Mouse (Mus musculus): ENCODE data around the gene Fgfr2.

Gene Fgfr2

DNA sequence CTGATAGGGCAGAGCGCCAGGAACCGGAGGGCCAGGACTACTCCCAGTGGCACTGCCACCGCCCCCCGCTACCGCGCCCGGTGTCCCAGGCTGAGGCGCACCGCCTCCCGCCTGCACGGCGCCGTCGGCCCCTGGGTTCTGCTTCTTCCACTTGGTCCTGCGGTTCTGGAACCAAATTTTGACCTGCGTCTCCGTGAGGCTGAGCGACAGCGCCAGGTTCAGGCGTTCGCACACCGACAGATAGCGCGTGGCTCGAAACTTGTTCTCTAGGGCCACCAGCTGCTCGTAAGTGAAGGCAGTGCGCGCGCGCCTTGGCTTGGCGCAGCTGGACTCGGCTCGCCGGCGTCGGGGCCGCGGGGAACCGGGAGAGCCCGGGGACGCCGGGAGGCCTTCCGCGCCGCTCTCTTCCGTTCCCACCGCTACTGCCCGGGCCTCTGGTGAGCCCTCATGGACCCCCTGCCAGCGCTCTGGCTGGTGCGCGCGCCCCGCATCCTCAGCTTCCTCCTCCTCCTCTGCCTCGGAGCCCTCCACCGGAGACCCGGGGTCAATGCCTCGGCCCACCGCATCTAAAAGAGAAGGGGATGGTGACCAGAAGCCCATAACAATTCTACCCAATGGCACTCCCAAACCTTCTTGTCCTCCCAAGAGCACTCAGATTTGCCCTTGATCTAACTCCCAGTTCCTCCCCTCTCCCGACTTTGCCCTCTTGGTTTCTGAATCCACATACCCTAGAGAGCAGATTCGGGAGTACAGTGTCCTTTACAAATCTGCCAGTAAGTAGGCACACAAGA lies 525.7 kb downstream of the Fgfr2 start:
- in situ Hi-C loops (cut with MboI, MseI): no loop called here

DNA sequence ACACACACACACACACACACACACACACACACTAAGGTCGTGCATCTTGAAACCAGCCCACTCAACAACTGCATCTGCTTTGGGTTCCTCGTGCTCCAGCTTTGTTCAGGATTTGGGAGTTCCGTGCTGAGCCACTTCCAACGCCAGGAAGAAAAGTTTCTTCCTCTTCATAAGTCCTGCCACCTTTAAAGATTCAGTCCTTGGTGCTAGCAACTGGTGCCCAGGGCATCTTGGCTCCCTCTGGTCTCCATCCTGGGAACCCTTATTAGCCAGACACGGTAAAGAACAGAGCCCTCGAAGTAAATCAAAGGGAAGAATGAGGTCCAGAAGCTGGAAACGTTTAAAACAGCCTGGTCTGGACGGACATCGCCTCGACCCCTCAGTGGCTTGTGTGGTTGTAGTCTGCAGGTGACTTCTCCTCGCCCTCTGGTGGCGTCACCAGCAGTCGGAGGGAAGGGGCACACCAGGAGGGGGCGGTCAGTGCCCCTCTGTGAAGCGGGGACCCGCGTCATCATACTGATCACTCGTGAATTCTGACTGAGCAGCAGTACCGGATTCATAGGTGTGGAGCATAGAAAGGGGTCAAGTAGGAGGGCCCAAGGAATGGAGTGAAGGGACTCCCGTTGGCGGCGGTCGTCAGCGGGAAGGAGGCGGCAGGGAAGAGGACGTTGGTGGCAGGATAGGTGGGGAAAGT lies 526.4 kb downstream of the Fgfr2 start:
- in situ Hi-C loops (cut with MboI, MseI): no loop called here

DNA sequence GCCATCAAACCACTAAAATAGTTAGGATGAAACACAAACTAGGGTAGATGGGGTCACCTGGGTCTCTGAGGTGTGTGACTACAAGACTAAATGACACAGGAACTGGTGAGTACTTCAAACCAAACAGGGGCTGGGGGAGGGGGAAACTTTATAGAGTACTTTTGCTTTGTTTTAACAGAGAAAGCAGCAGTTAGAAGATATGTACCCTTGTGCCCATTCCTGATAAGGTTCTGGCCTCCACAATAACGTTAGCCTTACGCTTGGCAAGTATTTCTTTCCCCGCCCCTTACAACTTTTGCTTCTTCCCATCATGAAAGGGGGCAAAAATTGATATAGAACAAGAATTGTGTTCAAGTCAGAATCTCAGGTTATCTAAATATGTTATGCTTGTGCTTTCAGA lies 527.4 kb downstream of the Fgfr2 start:
- in situ Hi-C loops (cut with MboI, MseI): no loop called here

DNA sequence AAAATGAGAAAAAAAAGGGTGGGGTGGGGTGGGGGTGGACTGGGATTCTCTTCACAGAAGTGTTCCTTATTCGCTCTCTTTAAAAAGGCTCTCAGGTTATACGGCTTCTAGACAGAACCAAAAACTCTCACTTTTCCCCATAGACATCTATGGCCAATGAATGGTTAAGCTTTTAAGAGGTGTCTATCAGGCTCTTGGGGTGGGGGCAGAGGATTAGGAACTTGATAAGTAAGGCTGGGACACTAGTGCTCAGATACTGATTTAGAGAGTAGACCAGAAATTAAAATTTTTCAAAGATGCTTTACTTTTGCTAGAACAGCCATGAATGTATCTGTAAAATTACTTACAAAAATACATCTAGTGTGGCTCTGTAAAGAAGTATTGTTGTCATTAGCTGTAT lies 528.8 kb downstream of the Fgfr2 start:
- in situ Hi-C loops (cut with MboI, MseI): no loop called here

DNA sequence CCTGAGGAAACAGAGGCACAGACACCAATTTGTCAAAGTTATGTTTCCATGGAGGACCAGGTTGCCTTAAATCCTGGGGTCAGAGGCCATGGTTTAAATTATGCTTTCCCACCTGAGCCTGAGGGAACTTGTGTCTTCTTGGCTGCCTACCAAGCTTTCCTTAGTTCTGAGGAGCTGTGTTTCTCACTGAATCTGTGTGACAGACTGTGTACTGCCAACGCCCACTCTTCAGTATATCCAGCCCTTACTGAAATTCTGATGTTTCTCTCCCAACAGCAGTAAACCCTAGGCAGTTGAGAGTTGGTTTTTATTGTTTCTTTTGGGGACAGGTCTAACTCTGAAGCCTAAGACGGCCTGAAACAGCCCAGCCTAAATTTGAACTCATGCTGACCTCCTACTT lies 529.4 kb downstream of the Fgfr2 start:
- in situ Hi-C loops (cut with MboI, MseI): no loop called here

DNA sequence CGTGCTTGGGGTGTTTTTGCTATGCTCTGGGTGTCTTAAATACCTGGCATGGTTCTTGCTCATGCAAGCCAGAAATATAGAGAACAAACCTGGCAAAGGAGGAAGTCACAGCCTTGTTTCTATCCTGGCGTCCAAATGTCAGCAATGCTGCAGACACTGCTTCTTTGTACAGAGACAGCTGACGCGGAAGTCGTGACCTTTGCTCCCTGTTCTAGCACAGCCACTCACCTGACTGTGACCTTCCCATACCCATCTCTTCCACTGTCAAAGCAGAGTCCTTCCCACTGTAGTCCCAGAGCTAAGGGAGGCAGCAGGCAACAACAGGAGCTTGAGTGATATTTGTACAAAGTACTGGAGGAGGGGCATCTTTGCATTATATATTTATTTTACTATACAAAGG lies 533.5 kb downstream of the Fgfr2 start:
- in situ Hi-C loops (cut with MboI, MseI): no loop called here

DNA sequence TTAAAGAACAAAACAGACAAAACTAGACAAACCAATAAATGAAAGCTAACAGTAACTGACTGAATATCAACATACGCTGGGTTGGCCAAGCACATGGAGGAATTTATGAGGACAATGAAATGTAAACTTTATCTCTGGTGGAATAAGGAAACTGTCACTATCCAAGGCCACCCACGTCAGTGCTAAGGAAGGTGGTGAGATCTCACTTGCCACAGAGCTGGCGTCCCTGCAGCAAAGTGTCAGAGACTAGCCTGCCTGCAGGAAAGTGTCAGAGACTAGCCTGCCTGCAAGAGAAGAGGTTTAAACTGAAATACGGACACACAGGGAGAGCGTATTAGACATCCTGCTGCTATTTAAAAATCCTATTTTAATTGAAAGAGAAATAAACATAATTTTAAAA lies 536.0 kb downstream of the Fgfr2 start:
- in situ Hi-C loops (cut with MboI, MseI): no loop called here

DNA sequence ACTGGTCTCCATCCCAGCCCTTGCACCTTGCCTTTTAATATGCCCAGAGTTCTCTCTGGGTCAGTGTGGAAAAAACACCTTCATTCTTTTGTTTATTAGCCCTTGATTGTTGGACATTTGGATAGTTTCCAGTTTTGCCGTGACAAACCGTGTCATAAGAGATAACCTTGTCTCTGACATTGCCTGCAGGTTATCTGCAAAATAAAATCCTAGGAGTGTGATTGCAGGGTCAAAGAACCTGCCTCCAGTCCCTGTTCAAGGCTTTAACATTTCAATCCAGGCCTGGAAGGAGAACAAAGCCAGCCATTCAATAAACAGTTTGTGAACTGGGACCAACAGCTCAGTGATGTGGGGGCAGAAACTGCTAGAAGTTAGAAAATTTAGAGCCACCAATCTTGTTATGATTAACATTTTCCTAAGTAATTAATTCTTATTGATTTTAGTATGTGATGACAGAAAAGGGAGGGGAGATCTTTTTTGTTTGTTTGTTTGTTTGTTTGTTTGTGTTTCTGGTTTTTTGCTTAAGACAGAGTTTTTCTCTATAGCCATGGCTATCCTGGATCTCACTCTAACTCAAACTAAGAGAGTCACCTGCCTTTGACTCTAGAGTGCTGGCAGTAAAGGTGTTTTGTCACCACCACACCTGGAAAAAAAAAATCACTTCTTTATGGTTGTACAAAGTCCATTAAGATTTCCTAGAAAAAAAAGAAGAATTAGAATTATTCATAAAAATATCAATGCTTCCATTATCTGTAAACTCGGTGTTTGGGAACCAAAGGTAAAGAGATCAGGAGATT lies 537.3 kb downstream of the Fgfr2 start:
- in situ Hi-C loops (cut with MboI, MseI): no loop called here

DNA sequence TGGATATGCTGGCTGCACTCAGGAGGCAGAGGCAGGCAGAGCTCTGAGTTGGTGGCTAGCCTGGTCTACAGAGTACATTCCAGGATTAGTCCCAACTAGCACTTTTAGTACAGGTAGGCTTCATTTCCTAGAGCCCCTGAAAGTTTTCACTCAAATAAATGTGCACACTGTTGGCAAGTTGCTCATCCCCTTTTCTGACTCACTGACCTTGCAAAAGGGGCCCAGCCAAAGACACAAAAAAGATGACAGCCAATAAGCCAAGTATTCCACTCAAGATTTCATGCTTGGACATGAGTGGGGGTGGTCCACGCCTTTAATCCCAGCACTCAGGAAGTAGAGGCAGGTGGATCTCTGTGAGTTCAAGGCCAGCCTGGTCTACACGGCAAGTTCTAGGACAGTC lies 541.7 kb downstream of the Fgfr2 start:
- in situ Hi-C loops (cut with MboI, MseI): no loop called here

DNA sequence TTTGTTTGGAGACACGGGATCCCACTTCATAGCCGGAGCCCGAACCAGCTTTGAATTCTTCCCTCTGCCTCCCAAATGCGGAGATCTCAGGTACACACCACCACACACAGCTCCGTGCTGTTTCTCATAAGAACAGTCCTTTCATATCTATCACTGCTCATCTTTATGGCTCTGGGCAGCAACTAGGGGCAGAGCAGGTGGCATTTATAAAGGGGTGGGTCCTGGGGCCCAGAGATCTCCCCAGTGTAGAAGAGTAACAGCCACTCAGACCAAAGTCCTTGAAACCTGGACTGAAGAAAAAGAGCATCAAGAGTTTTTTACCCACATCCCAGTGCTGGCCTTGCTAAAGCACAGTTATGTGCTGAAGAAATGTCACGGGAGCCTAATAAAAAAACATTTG lies 542.6 kb downstream of the Fgfr2 start:
- in situ Hi-C loops (cut with MboI, MseI): no loop called here

DNA sequence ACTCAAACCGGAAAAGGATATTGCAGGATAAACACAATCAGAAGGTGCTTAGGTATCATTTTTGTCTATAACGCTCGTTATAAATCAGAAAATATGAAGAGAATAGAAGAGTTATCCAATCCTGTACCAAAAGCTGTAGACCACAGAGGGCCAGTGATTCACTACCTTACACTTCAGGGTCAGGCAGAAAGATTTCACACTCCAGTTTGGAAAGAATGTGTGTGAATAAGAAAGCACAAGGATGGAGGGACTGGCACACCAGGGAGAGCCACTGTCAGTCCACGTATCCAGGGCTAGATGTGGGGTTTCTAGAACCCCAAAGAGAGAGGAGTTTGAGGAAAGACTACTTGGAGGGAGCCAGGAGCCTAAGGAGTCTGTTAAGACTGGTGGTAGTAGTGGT lies 546.3 kb downstream of the Fgfr2 start:
- in situ Hi-C loops (cut with MboI, MseI): loop anchor here (10.0 kb wide), 1 partner anchor 1012 kb away; the partner anchor contains the start of gene Bub3

DNA sequence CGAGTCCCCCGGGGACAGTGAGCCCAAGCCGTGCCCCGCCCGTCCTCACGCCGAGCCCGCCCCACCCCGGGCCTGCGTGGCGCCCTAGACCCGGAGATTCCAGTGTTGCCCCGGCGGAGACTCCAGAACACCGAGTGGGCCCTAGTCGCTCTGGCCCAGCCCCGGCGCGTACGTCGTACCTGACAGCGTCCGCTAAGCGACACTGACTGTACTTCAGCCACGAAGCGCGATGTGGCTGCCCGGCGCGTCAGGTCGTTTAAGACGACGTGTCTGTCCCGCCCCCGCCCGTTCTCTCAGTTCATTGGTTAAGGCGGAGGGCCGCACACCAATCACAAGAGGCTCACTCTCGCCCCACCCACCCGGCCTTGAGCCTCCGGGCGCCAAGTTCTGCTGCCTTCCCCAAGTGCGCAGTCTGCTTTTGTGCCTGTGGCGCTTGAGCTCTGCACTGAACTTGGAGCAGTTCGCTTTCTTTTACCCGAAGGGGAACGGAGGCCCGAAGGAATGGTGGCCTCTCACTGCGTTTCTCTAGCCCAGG lies 547.0 kb downstream of the Fgfr2 start, which contains the start of gene Oat:
Gene Oat, minus strand, starts transcription at position 283 of the 535 bp plus-strand sequence.
- in situ Hi-C loops (cut with MboI, MseI): loop anchor here (10.0 kb wide), 1 partner anchor 1011 kb away; the partner anchor contains the start of gene Bub3

DNA sequence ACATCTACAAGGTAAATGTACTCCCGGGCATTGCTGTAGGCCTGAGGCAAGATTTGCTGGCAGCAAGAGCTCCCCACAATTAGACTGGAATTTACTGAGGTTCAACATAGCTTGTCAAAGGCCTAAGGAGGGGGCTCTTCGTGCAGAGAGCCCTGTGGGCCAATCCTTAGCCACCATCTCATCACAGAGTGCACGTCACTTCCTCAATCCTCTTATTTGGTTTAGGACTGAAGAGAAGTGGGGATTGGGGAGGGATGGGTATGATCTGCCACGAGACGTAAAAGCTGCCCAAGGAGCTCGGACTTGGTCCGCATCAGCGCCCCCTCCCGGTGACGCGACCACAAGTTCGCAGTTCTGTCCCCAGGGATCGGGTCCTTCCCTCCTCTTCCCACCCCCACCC lies 547.5 kb downstream of the Fgfr2 start:
- in situ Hi-C loops (cut with MboI, MseI): loop anchor here (10.0 kb wide), 1 partner anchor 1011 kb away; the partner anchor contains the start of gene Bub3

DNA sequence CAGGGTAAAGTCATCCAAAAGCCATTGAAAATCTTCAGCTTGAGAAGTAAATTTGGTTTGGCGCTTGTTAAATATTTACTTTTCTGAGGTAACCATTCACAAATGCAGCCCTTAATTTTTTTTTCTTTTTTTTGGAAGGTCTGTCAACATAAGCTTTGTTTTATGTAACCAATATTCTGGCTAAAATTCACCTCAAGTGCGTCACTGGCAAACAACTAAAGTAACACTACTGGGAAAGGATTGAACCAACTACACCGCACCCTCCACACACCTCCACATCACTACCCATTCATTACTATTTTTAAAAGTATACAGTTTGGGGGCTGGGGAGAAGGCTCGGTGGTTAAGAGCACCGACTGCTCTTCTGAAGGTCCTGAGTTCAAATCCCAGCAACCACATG lies 548.5 kb downstream of the Fgfr2 start:
- in situ Hi-C loops (cut with MboI, MseI): loop anchor here (10.0 kb wide), 1 partner anchor 1010 kb away; the partner anchor contains the start of gene Bub3

DNA sequence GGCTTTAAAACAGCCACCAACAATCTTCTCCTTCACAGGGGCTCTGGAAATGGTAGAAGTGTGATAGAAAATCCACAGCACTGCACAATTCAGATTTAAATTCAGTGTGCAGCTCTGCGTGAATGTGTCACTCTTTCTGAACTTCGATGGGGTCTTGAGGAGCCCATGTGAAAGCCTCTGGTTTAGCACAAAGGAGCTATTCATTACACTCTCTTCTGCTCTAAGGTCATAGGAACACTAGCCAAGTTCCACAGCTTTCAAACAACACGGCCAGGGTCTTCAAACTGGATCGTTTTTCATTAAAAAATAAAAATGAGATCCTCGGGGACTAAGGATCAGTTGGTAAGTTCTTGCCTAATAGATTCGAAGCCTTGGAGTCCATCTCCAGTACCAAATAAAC lies 549.9 kb downstream of the Fgfr2 start:
- in situ Hi-C loops (cut with MboI, MseI): loop anchor here (10.0 kb wide), 1 partner anchor 1008 kb away; the partner anchor contains the start of gene Bub3

DNA sequence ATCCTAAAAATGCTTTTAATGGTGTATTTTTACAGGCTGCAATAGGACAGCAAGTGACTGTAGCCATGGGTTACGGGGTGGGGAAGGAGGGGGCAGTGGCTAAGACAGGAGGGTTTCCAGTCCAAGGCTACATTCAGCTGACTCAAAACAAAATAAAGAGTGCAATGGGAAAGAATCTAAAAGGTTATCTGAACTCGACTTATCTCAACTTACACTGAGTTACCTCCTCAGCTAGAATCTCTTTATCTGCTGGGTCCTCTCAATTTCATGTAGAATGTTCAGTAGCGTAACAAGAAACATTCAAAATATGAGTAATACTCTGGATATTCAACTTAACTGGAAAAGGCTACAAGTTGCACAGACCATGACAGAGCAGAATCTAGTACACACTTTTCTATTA lies 550.4 kb downstream of the Fgfr2 start:
- in situ Hi-C loops (cut with MboI, MseI): loop anchor here (10.0 kb wide), 1 partner anchor 1008 kb away; the partner anchor contains the start of gene Bub3

DNA sequence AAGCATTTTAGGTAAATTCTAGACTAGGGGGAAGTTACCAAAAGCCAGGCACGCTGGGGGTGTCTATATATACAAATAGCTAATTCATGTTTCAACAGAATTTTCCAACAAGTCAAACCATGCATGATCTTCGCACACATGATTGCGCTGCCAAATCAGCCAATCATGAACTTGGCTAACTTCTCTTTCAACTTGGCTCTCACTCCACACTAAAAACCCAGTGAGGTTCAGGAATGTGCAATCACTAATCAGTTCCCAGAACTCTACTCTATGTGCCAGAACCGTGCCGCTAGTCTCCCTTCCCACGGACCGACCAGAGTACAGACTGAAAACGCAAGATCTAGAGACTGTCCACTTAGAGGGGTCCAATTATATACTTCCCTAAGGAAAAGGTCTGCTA lies 551.7 kb downstream of the Fgfr2 start:
- in situ Hi-C loops (cut with MboI, MseI): loop anchor here (10.0 kb wide), 1 partner anchor 1007 kb away; the partner anchor contains the start of gene Bub3

DNA sequence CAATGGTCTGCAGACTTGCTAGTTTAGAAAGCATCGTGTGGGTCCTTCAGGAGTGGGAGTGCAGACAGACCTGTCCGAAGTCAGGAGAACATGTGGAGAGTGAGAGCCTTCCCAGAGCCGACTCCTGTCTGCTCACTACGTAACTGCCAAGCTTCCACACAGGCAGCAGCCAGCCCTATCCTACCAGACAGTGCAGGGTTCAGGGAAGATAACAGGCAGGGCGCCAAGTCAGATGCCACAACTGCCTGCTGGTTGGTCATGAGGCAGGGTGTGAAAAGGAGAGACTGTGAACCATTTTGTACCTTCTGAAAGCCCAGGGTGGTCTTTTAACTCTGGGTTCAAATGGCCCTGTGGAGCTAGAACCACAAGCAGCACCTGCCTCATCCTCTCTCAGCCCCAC lies 553.1 kb downstream of the Fgfr2 start:
- in situ Hi-C loops (cut with MboI, MseI): loop anchor here (10.0 kb wide), 1 partner anchor 1005 kb away; the partner anchor contains the start of gene Bub3

DNA sequence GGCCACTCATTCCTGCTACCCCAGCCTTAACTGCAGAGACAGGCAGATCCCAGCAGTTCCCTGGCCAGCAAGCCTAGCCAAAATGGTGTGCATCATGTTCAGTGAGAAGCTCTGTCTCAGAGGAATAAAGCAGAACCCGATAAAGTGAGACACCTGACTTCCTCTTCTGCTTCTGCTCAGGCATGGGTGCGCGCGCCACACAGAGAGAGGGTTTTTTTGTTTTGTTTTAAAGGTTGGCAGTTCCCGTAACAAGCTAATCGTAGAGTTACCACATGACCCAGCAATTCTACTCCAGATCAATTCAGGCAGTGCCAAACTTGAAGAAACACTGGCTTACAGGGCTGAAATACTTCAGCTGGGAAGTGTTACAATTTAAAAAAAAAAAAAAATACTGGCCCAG lies 554.3 kb downstream of the Fgfr2 start:
- in situ Hi-C loops (cut with MboI, MseI): loop anchor here (10.0 kb wide), 1 partner anchor 1854 kb away; no protein-coding TSS in a partner anchor

DNA sequence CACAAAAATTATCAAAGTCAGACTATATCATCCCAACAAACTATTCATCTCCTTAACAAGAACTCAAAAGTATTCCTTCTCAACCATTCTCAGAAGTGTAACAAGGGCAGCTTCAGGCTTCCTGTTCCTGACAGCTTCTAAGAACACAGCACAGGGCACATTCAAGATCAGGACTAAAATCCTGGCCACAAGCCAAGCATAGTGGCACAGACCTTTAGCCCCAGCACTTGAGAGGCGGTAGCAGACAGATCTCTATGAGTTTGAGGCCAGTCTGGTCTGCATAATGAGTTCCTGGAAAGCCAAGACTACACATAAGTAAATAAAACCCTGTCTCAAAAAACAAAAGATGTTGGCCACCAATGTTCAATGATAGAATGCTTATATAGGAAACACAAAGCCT lies 557.3 kb downstream of the Fgfr2 start:
- in situ Hi-C loops (cut with MboI, MseI): loop anchor here (10.0 kb wide), 1 partner anchor 1851 kb away; no protein-coding TSS in a partner anchor

DNA sequence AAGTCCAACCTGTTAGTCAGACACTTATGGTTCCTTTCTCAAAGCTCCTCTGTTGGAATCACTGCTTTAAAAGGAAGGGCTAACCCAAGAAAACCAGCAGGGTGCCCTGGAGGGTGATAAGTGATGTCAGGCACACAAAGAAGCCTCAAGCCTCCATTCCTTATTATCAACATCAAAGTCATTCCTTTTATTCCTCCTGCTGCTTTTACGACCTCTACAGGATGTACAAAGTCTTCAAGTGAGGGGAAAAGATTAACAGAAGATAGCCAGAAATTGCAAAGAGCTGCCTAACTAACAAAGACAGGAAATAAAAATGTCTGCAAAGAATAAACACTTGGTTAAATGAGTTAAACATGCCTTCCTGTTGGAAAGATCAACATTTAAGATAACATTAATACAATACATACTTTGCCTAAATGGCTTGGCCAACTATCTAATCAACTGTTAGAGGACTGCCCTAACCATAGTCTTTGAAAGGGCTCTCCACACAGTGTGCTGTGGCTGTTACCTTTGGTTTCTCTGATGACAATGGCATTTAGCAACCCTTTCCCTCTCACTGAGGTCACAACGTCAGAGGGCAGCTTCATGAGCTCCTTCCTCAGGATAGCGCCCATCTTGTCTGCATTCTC lies 563.9 kb downstream of the Fgfr2 start:
- in situ Hi-C loops (cut with MboI, MseI): no loop called here
